Mouse (Mus musculus) lung, embryonic 16.5 days (tissue): ENCODE results near the gene Syngap1. TPM values are rescaled to one million over a fixed set of nuclear protein-coding genes. Genes with fewer than 3 reads are reported as not detected.

Experiments
- ATAC-seq: fragments of 200-750 bp; cut with Nextera tagmentation; 2 replicates; pipeline ENCODE4 v1.8.0; 2017; ENCODE audit warnings: low read depth, mild to moderate bottlenecking, moderate library complexity
- H3K27ac ChIP-seq: fragments of 300-500 bp; sonication (generic); 2 replicates; pipeline ENCODE4 v1.5.1; 2014; ENCODE audit warnings: mild to moderate bottlenecking, control low read depth, low read length
- H3K27me3 ChIP-seq: fragments of 300-500 bp; sonication (generic); 2 replicates; pipeline ENCODE4 v1.6.1; 2014; ENCODE audit warnings: low read depth, low read length, mixed read lengths; ENCODE audit not compliant: control insufficient read depth, insufficient read depth
- H3K36me3 ChIP-seq: fragments of 300-500 bp; sonication (generic); 2 replicates; pipeline ENCODE4 v1.6.1; 2014; ENCODE audit warnings: low read length; ENCODE audit not compliant: control insufficient read depth, insufficient read depth
- H3K4me1 ChIP-seq: fragments of 300-500 bp; sonication (generic); replicated peaks from 2 replicates; pipeline ENCODE4 v1.6.1; 2014; ENCODE audit warnings: low read length, mixed read lengths; ENCODE audit not compliant: control insufficient read depth, insufficient read depth
- H3K4me2 ChIP-seq: fragments of 300-500 bp; sonication (generic); 2 replicates; pipeline ENCODE4 v1.6.1; 2014; ENCODE audit warnings: low read depth, low read length, control low read depth
- H3K4me3 ChIP-seq: fragments of 300-500 bp; sonication (generic); 2 replicates; pipeline ENCODE4 v1.5.1; 2014; ENCODE audit warnings: mild to moderate bottlenecking, low read length, control low read depth
- H3K9ac ChIP-seq: fragments of 300-500 bp; sonication (generic); 2 replicates; pipeline ENCODE4 v1.6.1; 2014; ENCODE audit warnings: low read length, control low read depth
- H3K9me3 ChIP-seq: fragments of 300-500 bp; sonication (generic); 2 replicates; pipeline ENCODE4 v1.6.1; 2016; ENCODE audit warnings: low read length; ENCODE audit not compliant: control insufficient read depth
- WGBS: fragments of 180-500 bp; shearing (Covaris S2); extraction: QIAGEN DNeasy Blood & Tissue Kit; methylation state at CpG from one replicate; pipeline ENCODE4 v1.1.7; 2014; 5-methylcytosine and 5-hydroxymethylcytosine counted together
- polyA plus RNA-seq: library from polyadenylated mRNA; unstranded; fragments of >200 nt; fragmentation: Nextera tagmentation; extraction: Ambion mirVana; gene quantifications from 2 replicates; pipeline ENCODE4 v1.2.1, GENCODE M21; 2015

Syngap1 gene
- polyA plus RNA-seq, 1 experiment from 2014 or later: 0.90 TPM

DNA sequence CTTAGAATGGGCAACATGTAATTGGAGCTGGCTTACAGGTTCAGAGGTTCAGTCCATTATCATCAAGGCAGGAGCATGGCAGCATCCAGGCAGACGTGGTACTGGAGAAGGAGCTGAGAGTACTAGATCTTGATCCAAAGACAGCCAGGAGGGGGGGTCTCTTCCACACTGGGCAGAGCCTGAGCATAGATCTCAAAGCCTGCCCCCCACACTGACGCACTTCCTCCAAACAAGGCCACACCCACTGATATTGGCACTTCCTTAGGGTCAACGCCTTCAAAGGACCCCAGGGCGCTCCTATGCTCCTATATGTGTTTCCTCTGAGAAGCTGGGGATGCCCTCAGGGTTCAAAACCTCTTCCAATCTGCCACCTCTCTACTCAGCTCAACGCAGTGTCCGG is 54.0 kb downstream of the Syngap1 start:
- Histone ChIP-seq H3K27ac (peak overlapping the region; percentile 36), H3K27me3 (no peaks in the 10 kb centered on the region), H3K36me3 (no peaks in the 10 kb centered on the region), H3K4me2 (no peak overlapping the region; the same call in 1 of the 2 replicates), H3K9me3 (no peaks in the 10 kb centered on the region), H3K4me3 (no peak overlapping the region), H3K4me1 (peaks cover 15% of the 10 kb centered on the region), H3K9ac (no peak overlapping the region)
- WGBS: 65% methylated on average over 6 of the region's 6 CpGs
- ATAC-seq: peak; percentile 26; the same call in 1 of the 2 replicates

DNA sequence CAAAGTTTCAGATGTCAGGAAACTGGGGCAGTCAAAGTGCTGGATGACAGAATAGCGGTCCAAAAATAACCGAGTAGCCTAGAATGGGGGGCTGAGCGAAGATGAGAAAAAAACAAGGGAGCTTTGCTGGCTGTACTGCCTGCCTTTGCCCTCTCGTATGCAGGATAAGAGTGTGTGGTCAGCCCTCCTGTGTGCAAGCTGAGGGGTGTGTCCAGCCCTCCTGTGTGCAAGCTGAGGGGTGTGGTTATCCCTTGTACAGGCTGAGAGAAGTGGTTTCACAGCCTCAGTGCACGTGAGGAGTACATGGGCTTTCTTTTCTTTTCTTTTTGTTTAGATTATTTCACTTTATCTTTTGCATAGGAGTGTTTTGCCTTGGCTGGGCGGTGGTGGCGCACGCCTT is 54.5 kb downstream of the Syngap1 start:
- Histone ChIP-seq H3K9ac (no peak overlapping the region), H3K4me3 (no peak overlapping the region), H3K36me3 (no peaks in the 10 kb centered on the region), H3K27ac (peak overlapping the region; percentile 36; the same call in 1 of the 2 replicates), H3K27me3 (no peaks in the 10 kb centered on the region), H3K4me2 (no peak overlapping the region), H3K4me1 (peaks cover 15% of the 10 kb centered on the region), H3K9me3 (no peaks in the 10 kb centered on the region)
- peak; percentile 37 for ATAC-seq
- 44% methylated on average over 8 of the region's 8 CpGs for WGBS

DNA sequence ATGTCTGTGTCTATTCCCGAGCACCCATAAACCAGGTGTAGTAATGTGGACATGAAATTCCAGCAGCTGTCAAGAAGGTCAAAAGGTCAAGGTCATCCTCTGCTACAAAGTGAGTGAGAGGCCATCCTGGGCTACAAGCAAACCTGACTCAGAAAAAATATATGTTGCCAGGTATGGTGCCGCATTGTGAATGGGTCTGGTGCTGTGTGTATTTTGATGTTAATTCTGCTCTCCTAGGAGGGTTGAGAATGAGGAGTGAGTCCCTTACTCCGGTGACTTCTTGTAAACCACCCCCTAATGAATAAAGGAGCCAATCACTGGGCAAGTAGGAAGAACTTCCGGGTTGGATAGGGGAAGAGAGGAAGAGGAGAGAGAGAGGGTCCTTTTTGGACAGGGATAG is 56.6 kb downstream of the Syngap1 start:
- no peaks in the 10 kb centered on the region for H3K27me3 ChIP-seq
- no peak for ATAC-seq
- no peaks in the 10 kb centered on the region for H3K9me3 ChIP-seq
- H3K27ac ChIP-seq: no peak overlapping the region
- 75% methylated on average over 4 of the region's 4 CpGs for WGBS
- H3K9ac ChIP-seq: no peak overlapping the region
- H3K4me1 ChIP-seq: peaks cover 15% of the 10 kb centered on the region
- no peak overlapping the region for H3K4me2 ChIP-seq
- no peak overlapping the region for H3K4me3 ChIP-seq
- no peaks in the 10 kb centered on the region for H3K36me3 ChIP-seq

DNA sequence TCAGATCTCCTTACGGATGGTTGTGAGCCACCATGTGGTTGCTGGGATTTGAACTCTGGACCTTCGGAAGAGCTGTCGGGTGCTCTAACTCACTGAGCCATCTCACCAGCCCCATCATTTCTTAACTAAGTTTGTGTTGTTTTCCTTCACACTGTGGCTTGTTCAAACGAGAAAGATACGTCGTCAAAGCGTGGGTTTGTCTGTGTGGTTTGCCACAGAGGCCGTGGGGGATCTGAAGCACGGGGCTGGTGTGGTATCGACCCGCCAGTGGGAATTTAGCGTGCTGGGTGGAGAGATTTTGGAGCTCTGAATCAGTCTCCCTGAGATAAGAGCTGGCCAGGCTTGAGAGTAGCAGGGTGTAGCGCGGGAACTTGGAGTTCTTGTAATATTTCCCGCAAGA is 57.2 kb downstream of the Syngap1 start:
- Histone ChIP-seq H3K27ac (no peak overlapping the region), H3K36me3 (no peaks in the 10 kb centered on the region), H3K9me3 (no peaks in the 10 kb centered on the region), H3K27me3 (no peaks in the 10 kb centered on the region), H3K4me2 (no peak overlapping the region), H3K9ac (no peak overlapping the region), H3K4me1 (peaks cover 15% of the 10 kb centered on the region), H3K4me3 (no peak overlapping the region)
- ATAC-seq: no peak
- whole genome bisulfite sequencing: 72% methylated on average over 15 of the region's 15 CpGs

DNA sequence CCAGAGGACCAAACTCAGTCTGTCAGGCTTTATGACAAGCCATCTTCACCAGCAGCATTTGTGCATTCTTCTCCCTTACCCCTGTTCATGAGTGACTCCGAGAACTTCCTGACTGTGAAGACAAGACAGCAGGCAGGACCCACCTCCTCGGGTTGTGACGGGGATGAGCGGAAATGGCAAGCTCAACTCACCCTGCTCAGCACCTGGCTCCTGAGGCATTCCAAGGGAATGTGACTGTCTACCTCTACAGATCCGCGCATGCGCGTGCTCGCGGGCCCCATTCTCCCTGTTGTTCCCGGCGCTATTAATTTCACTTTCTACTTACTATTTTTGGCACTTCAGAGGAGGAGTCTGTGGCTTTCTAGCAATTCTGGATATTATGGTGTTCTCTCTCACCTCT is 58.9 kb downstream of the Syngap1 start:
- ATAC-seq: no peak
- Histone ChIP-seq H3K9me3 (no peaks in the 10 kb centered on the region), H3K4me3 (no peak overlapping the region), H3K4me1 (peaks cover 8% of the 10 kb centered on the region; the same call in 1 of the 2 replicates), H3K27me3 (no peaks in the 10 kb centered on the region), H3K36me3 (no peaks in the 10 kb centered on the region), H3K27ac (no peak overlapping the region), H3K4me2 (no peak overlapping the region), H3K9ac (no peak overlapping the region)
- 71% methylated on average over 12 of the region's 12 CpGs for WGBS

DNA sequence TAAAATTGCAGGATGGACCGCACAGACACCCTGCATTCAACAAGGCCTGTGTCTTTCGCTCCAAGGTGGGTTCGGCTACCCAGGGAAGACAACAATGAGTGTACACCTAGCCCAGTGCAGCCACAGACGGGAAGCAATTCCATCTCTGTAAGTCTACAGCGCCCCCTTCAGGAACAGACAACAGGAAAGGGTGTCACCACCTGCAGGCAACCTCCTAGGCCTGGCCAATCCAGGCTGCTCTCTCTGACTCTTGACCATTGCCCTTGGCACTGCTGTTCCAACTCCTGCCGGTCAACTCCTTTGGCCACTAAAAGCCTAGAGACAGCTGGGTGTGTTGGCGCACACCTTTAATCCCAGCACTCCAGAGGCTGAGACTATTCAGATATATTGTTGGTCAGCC is 60.1 kb downstream of the Syngap1 start:
- Histone ChIP-seq H3K27me3 (no peaks in the 10 kb centered on the region), H3K36me3 (no peaks in the 10 kb centered on the region), H3K4me3 (no peak overlapping the region), H3K9ac (no peak overlapping the region), H3K27ac (no peak overlapping the region), H3K9me3 (no peaks in the 10 kb centered on the region), H3K4me1 (0 out of 2 replicates have a peak, but pooled peaks cover 2% of the 10 kb centered on the region), H3K4me2 (no peak overlapping the region)
- WGBS: 76% methylated on average over 7 of the region's 7 CpGs
- ATAC-seq: no peak

DNA sequence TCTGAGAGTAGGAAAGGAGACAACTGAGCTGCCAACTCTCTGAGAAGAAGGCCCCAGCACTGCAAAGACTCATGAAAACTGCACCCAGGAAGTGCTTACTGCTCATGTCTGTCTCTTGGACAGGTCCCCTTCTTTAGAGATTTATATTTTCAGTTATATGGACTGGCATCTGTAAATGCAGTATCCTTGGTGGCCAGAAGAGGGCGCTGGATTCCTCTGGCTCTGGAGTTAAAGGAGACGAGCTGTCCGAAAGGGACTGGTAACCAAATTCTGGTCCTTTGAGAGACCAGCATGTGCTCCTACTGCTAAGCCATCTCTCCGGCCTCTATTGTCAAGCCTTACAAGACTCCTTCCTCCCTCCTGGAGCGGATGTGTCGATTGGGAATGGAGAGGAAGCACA is 60.8 kb downstream of the Syngap1 start:
- H3K27ac ChIP-seq: no peak overlapping the region
- H3K4me1 ChIP-seq: 0 out of 2 replicates have a peak, but pooled peaks cover 2% of the 10 kb centered on the region
- 47% methylated on average over 6 of the region's 6 CpGs for WGBS
- ATAC-seq: no peak
- no peak overlapping the region for H3K4me3 ChIP-seq
- no peaks in the 10 kb centered on the region for H3K36me3 ChIP-seq
- no peak overlapping the region for H3K4me2 ChIP-seq
- no peaks in the 10 kb centered on the region for H3K27me3 ChIP-seq
- H3K9ac ChIP-seq: no peak overlapping the region
- H3K9me3 ChIP-seq: no peaks in the 10 kb centered on the region

DNA sequence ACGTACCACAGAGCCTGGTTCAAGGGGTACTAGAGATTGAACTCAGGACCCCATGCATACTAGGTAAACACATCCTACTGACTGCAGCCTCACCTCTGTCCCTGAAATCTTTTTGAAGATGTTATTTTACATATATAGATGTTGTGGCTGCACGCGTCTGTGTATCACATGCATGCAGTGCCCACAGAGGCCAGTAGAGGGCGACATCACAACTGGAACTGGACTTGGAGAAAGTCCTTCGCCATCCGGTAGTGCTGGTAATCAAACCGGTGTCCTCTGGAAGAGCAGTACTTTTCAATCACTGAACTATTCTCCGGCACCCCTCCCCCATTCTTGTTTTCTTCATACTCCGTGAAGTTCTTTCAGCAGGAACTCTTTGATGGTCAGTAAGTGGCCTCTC is 63.4 kb downstream of the Syngap1 start:
- Histone ChIP-seq H3K4me2 (no peak overlapping the region), H3K36me3 (no peaks in the 10 kb centered on the region), H3K9me3 (no peaks in the 10 kb centered on the region), H3K4me1 (0 out of 2 replicates have a peak, but pooled peaks cover 2% of the 10 kb centered on the region), H3K9ac (no peak overlapping the region), H3K4me3 (no peak overlapping the region), H3K27me3 (no peaks in the 10 kb centered on the region), H3K27ac (no peak overlapping the region)
- 40% methylated on average over 9 of the region's 9 CpGs for WGBS
- no peak for ATAC-seq

DNA sequence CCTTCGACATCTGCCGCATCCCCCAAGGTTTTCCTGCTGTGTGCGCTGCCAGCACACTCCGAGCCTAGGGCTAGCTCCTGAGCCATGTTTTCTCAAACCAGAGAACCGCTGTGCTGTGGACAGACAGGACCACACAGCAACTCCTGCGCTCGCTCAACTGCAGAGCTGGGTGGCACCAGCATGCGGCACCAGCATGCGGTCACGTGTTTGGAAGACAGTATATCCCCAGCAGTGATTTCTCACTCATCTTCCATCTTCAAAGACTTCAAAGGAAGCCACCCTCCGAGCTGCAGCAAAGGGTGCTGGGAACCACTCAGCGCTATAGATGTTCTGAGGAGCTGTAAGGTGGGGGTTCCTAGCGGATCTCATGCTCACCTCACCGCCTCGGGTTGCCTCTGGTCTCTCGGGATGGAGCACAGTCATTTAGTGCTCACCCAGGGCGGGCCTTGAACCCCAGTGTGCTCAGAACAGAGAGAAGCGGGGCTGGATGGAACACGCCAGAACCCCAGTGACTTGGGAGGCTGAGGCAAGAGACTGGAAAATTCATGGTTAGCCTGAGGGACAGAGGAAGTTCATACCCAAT is 63.9 kb downstream of the Syngap1 start:
- ATAC-seq: no peak
- H3K9me3 ChIP-seq: no peaks in the 10 kb centered on the region
- 28% methylated on average over 19 of the region's 19 CpGs for WGBS
- no peaks in the 10 kb centered on the region for H3K36me3 ChIP-seq
- H3K4me1 ChIP-seq: 0 out of 2 replicates have a peak, but pooled peaks cover 2% of the 10 kb centered on the region
- H3K9ac ChIP-seq: no peak overlapping the region
- no peak overlapping the region for H3K27ac ChIP-seq
- no peak overlapping the region for H3K4me3 ChIP-seq
- H3K4me2 ChIP-seq: no peak overlapping the region
- no peaks in the 10 kb centered on the region for H3K27me3 ChIP-seq

DNA sequence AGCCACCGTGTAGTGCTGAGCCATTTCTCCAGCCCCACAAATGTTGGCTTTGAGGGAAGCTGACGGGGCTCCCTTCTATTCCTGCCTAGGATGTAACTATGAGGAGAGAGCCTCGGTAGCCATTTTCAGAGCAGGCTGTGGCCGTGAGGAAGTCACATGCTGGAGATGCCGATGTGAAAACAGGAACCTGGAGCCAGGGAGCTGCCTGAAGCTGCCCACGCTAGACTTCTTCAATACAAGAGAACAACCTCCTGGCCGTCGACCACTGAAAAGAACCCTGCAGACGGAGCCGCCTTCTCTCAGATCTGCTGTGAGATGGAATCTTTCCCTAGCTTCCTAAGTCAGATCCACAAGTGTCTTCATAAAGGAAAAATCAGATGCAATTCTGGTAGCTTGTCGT is 64.6 kb downstream of the Syngap1 start:
- no peak overlapping the region for H3K9ac ChIP-seq
- H3K9me3 ChIP-seq: no peaks in the 10 kb centered on the region
- H3K4me2 ChIP-seq: no peak overlapping the region
- no peak overlapping the region for H3K4me3 ChIP-seq
- no peaks in the 10 kb centered on the region for H3K27me3 ChIP-seq
- ATAC-seq: no peak
- no peaks in the 10 kb centered on the region for H3K36me3 ChIP-seq
- 0 out of 2 replicates have a peak, but pooled peaks cover 2% of the 10 kb centered on the region for H3K4me1 ChIP-seq
- WGBS: 33% methylated on average over 11 of the region's 11 CpGs
- no peak overlapping the region for H3K27ac ChIP-seq
